Mouse (Mus musculus): ENCODE measurements around the gene 1700080O16Rik.

The 1700080O16Rik gene

DNA sequence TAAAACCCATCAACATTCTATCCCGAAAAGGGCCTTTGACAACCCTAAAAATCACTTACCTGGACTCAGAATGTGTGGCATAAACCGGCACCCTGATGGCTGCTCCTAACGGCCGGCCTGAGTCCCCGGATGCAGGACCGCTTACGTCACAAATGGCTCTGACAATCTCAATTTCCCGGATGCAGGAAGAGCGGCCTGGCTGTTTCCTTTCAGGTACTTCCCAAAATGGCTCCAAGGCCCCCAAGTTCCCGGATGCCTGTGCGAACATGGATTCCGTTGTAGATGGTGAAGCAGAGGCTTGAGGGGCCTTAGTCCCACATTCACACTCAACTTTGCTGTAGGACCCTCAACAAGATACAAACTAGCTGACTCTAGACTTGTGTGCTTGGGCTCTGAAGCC lies at the start of gene 1700080O16Rik:
Gene 1700080O16Rik (minus strand): TSS at position 101 of the 400 bp plus-strand sequence.
- DNase-seq (ENCODE audit: low spot score): peak; percentile 31

DNA sequence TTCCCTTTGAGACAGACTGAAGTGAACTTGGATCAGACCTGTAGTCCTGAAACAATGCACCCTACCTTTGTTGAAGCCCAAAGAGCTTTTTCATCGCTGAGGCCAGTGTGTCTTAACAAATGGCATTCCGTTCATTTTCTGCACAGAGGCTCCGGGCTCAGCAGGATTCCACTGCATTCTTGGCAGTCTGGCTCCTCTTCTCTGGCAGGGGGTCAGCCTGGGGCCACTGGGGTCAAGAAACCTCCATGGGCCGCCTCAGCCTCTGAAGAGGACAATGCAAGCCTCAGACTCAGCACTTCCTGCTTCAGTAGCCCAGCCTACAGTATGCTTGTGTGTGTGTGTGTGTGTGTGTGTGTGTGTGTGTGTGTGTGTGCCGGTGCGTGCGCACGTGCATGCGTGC lies 45.1 kb upstream of the 1700080O16Rik start:
- DNase-seq (ENCODE audit: low spot score): no peak

DNA sequence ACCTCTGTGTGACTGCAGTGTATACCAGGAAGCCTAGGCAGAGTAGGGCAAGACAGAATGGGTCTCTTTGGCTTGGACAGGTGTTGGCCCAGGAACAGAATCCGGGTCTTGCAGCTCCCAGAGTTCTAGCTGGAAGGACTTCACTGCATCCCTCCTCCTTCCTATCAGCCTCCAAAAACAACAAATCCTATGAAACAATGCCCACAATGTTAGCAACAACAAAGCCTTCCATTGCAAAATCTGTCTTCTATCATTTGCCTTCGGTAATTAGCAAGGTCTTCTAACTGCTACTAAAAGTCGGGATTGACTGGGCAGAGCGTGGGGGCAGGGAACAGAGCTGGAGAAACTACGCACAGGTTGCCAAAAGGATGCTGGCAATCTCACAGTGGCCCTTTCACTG lies 27.5 kb upstream of the 1700080O16Rik start:
- no peak for DNase-seq (ENCODE audit: low spot score)

DNA sequence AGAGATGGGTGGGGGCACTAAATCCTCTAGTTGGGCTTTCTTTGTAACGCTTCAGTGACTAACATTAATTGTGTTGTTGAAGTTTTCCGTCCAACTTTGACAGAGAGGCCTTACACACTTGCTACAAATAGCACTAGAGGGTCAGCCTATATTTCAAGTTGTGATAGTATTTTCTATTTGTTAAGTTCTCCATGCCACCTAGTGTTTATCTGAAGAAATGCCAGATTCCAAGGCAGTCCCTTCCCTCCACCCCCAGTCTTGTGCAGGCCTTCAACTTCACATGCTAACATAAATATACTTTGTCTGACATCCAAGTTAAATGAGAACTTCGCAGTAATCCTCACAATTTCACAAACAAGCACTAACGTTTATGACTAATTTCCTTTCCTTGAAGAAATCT lies 26.9 kb upstream of the 1700080O16Rik start:
- no peak for DNase-seq (ENCODE audit: low spot score)

DNA sequence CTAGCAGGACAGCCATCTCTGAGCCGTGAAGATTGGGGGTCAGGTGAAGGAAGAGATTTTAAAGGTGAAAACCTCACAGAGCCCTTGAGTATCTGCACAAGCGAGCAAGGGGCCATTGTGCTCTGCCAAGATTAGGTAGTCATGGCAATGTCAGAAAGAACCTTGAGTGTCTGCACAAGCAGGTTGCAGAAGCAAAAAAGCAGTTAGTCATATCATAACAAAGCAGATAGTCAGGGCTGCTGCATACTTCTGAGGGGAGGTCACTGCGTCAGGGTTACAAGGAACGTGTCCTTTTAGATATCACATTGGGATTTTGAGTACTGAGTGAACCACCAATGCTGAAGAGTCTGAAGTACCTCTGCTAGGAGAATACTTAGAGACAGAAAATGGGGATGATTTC lies 3.8 kb upstream of the 1700080O16Rik start:
- DNase-seq (ENCODE audit: low spot score): no peak

DNA sequence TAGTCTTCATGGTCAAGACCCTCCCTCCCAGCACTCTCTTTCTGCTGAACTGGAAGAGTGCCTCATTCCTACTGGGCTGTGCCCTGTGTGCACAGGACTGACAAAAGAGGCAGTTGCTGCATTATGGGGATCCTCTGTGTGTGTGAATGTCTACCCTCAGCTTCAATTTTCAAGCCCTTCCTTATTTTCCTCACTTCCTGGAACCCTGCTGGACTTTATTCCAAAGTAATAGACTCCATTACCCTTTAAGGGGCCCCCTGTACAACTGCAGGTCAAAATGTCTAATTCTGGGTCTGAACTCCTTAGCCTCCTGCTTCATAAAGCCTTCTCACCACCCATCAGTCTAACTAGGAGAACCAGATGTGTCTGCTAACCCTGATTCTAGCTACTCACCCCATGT lies 2.0 kb upstream of the 1700080O16Rik start:
- DNase-seq (ENCODE audit: low spot score): no peak

DNA sequence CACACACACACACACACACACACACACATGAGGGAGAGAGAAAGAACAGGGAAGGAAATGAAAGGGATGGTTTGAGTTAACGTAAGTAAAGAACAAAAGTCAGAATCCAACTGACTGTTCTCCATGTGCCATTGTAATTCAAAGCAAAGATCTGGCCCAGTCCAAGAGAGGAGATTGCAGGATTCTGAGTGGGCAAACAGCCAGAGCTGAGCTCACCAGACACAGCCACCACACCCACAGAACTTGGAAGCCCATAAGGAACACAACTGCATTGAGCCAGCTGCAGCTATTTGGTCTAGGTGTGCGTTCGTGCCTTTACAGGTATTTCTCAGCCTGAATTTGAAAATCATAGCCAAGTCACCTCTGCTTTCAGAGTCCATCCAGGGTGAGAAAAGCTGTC lies 24.5 kb downstream of the 1700080O16Rik start:
- DNase-seq (ENCODE audit: low spot score): no peak

DNA sequence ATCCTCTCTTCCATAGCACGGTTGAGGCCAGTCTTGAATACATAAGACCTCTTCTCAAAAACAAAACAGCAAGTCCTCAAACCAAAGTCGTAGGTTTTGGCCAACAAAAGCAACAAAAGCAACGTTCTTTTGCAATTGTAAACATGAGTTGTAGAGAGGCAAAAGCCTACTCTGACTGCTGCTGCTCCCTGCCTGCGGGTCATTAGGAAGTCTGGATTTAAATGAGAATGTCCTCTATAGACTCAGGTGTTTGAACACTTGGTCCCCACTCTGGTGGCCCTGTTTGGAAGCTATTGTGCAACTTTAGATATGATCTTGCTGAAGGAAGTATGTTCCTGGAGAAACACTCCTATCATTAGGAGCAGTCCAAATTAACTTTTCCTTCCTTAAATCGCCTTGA lies 34.5 kb downstream of the 1700080O16Rik start:
- DNase-seq (ENCODE audit: low spot score): no peak

DNA sequence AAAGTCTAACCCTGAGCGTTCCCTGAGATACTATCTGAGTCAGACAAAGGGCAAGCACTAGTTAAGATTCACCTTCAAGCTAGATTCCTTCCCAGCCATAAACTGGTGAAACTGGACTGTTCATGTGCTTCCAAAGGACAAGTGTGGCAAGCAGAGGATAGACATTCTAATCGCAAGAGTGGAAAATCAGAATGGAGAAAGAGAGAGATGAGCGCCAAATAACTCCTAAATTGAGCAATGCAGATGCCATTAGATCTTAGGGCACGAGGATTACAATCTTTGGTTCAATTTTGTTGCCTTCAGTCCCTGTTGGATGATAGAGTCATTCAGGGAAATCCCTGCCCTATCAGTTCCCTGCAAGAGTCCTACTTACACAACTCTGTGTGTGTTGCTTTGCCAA lies 53.5 kb downstream of the 1700080O16Rik start:
- DNase-seq (ENCODE audit: low spot score): no peak

All from testis, postnatal 14 days (tissue).